Mouse (Mus musculus) bone marrow macrophage, adult 2 months (primary cell): ENCODE measurements around the gene Axin1.
"Not testable (repeated sequence)": the region's sequence is repeated elsewhere in the genome, so short reads cannot be mapped to it uniquely, and the experiment has no call there.

ENCODE experiments used
- CTCF ChIP-seq: IDR thresholded peaks from 2 replicates; pipeline ENCODE4 v1.5.1; 2012; ENCODE audit warnings: low read depth, mild to moderate bottlenecking, low read length, moderate library complexity
- POLR2A ChIP-seq: IDR thresholded peaks from 2 replicates; pipeline ENCODE4 v1.6.1; 2012; ENCODE audit warnings: mild to moderate bottlenecking, low read depth, low read length, borderline replicate concordance

DNA sequence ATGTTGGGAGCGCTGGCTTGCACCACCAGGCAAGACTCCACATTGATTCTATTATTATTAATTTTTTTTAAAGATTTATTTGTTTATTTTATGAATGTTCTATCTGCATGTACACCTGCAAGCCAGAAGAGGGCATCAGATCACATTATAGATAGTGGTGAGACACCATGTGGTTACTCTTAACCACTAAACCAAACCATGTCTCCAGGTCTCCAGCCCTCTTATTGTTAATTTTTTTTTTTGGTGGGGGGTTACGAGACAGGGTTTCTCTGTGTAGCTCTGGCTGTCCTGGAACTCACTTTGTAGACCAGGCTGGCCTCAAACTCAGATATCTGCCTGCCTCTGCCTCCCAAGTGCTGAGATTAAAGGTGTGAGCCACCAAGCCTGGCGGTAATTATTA lies 39.2 kb upstream of the Axin1 start:
- TF ChIP-seq CTCF, POLR2A: not testable (repeated sequence)
